Mouse (Mus musculus) heart, embryonic 12.5 days (tissue): ENCODE measurements around the gene Zbtb32. TPM values are rescaled to one million over a fixed set of nuclear protein-coding genes. Genes with fewer than 3 reads are reported as not detected.

Experiments used
- ATAC-seq: fragments of 200-750 bp; cut with Nextera tagmentation; 2 replicates; pipeline ENCODE4 v1.8.0; 2017; ENCODE audit warnings: moderate TSS enrichment, moderate library complexity; ENCODE audit not compliant: insufficient number of reproducible peaks, low FRiP score
- H3K27ac ChIP-seq: fragments of 300-500 bp; sonication (generic); 2 replicates; pipeline ENCODE4 v1.5.1; 2016; ENCODE audit warnings: mild to moderate bottlenecking, moderate library complexity; ENCODE audit not compliant: poor library complexity, severe bottlenecking
- H3K27me3 ChIP-seq: fragments of 300-500 bp; sonication (generic); replicated peaks from 2 replicates; pipeline ENCODE4 v1.6.1; 2016; ENCODE audit warnings: mild to moderate bottlenecking, moderate library complexity
- H3K36me3 ChIP-seq: fragments of 300-500 bp; sonication (generic); 2 replicates; pipeline ENCODE4 v1.6.1; 2016; ENCODE audit warnings: mild to moderate bottlenecking, moderate library complexity
- H3K4me1 ChIP-seq: fragments of 300-500 bp; sonication (generic); replicated peaks from 2 replicates; pipeline ENCODE4 v1.6.1; 2016; ENCODE audit warnings: mild to moderate bottlenecking
- H3K4me2 ChIP-seq: fragments of 300-500 bp; sonication (generic); 2 replicates; pipeline ENCODE4 v1.6.1; 2016; ENCODE audit warnings: mild to moderate bottlenecking, moderate library complexity
- H3K4me3 ChIP-seq: fragments of 300-500 bp; sonication (generic); 2 replicates; pipeline ENCODE4 v1.5.1; 2016; ENCODE audit warnings: mild to moderate bottlenecking
- H3K9ac ChIP-seq: fragments of 300-500 bp; sonication (generic); 2 replicates; pipeline ENCODE4 v1.6.1; 2016; ENCODE audit warnings: mild to moderate bottlenecking, moderate library complexity
- H3K9me3 ChIP-seq: fragments of 300-500 bp; sonication (generic); replicated peaks from 2 replicates; pipeline ENCODE4 v1.6.1; 2016; ENCODE audit warnings: mild to moderate bottlenecking, moderate library complexity
- WGBS: fragments of 180-500 bp; shearing (Covaris S2); methylation state at CpG from one replicate; pipeline ENCODE4 v1.1.7; 2016; 5-methylcytosine and 5-hydroxymethylcytosine counted together
- polyA plus RNA-seq: library from polyadenylated mRNA; unstranded; fragments of >200 nt; fragmentation: Nextera tagmentation; extraction: Ambion mirVana; gene quantifications from 2 replicates; pipeline ENCODE4 v1.2.1, GENCODE M21; 2016

Gene Zbtb32
- polyA plus RNA-seq, 1 experiment from 2014 or later = 0.09 TPM

GRCm38 (mm10) chr7:30564970-30565571 lies 33.6 kb downstream of the Zbtb32 start, which contains the start of gene Igflr1:
Igflr1 (plus strand) TSS chr7:30565427.
- ATAC-seq = no peak
- peaks cover 8% of the 10 kb centered on the region for H3K4me1 ChIP-seq
- no peak within 1 kb of the TSS for H3K4me2 ChIP-seq
- H3K27ac ChIP-seq = no peak within 1 kb of the TSS
- peaks cover 53% of the 10 kb centered on the region for H3K36me3 ChIP-seq
- no peaks in the 10 kb centered on the region for H3K27me3 ChIP-seq
- H3K9ac ChIP-seq = no peak within 1 kb of the TSS
- 91% methylated on average over 12 of the region's 12 CpGs for WGBS
- no peaks in the 10 kb centered on the region for H3K9me3 ChIP-seq
- peak within 1 kb of the TSS; percentile 68; the same call in 1 of the 2 replicates for H3K4me3 ChIP-seq

- Histone ChIP-seq H3K4me3 (peak overlapping the region; percentile 68), H3K36me3 (peaks cover 41% of the 10 kb centered on the region), H3K9ac (peak overlapping the region; percentile 77), H3K27me3 (no peaks in the 10 kb centered on the region), H3K9me3 (no peaks in the 10 kb centered on the region), H3K27ac (peak overlapping the region; percentile 94; the same call in 1 of the 2 replicates), H3K4me2 (peak overlapping the region; percentile 64), H3K4me1 (peaks cover 10% of the 10 kb centered on the region)
- no peak; the same call in 1 of the 2 replicates for ATAC-seq
- WGBS = 19% methylated on average over 6 of the region's 6 CpGs
Observed at GRCm38 (mm10) chr7:30563906-30564280, 34.8 kb downstream of the Zbtb32 start.

GRCm38 (mm10) chr7:30563117-30563905 lies 35.4 kb downstream of the Zbtb32 start, which contains the start of the genes U2af1l4, Gm49396 and Psenen:
U2af1l4 (plus strand) TSS chr7:30563301.
Gm49396 (plus strand) TSS chr7:30563344.
Psenen (minus strand) TSS chr7:30563627.
- peak within 1 kb of the TSS; percentile 94 for H3K27ac ChIP-seq
- peak within 1 kb of the TSS; percentile 77 for H3K9ac ChIP-seq
- under 1% methylated on average over 45 of the region's 45 CpGs for WGBS
- H3K4me2 ChIP-seq = peak within 1 kb of the TSS; percentile 84
- peak; percentile 89 for ATAC-seq
- peaks cover 35% of the 10 kb centered on the region for H3K36me3 ChIP-seq
- peaks cover 16% of the 10 kb centered on the region for H3K4me1 ChIP-seq
- H3K4me3 ChIP-seq = peak within 1 kb of the TSS; percentile 68
- H3K9me3 ChIP-seq = no peaks in the 10 kb centered on the region
- no peaks in the 10 kb centered on the region for H3K27me3 ChIP-seq

GRCm38 (mm10) chr7:30562526-30563116 lies 36.1 kb downstream of the Zbtb32 start:
- WGBS = 2% methylated on average over 27 of the region's 27 CpGs

GRCm38 (mm10) chr7:30560296-30560695 lies 38.4 kb downstream of the Zbtb32 start:
- Histone ChIP-seq H3K4me3 (no peak overlapping the region), H3K36me3 (peaks cover 34% of the 10 kb centered on the region), H3K27ac (no peak overlapping the region), H3K9me3 (no peaks in the 10 kb centered on the region), H3K9ac (no peak overlapping the region), H3K4me1 (peaks cover 20% of the 10 kb centered on the region), H3K27me3 (no peaks in the 10 kb centered on the region), H3K4me2 (0 out of 2 replicates have a peak overlapping the region, but pooled peaks have one; percentile 95)
- ATAC-seq = no peak
- WGBS = 76% methylated on average over 2 of the region's 2 CpGs

More at GRCm38 (mm10) chr7:30562526-30563116, 36.1 kb downstream of the Zbtb32 start:
- peak overlapping the region; percentile 94 for H3K27ac ChIP-seq
- no peaks in the 10 kb centered on the region for H3K9me3 ChIP-seq
- peak overlapping the region; percentile 68 for H3K4me3 ChIP-seq
- ATAC-seq = no peak
- H3K4me2 ChIP-seq = peak overlapping the region; percentile 84
- peaks cover 32% of the 10 kb centered on the region for H3K36me3 ChIP-seq
- H3K4me1 ChIP-seq = peaks cover 20% of the 10 kb centered on the region
- no peaks in the 10 kb centered on the region for H3K27me3 ChIP-seq
- peak overlapping the region; percentile 76 for H3K9ac ChIP-seq

- peak within 1 kb of the TSS; percentile 95 for H3K4me2 ChIP-seq
- H3K27me3 ChIP-seq = no peaks in the 10 kb centered on the region
- H3K9me3 ChIP-seq = no peaks in the 10 kb centered on the region
- WGBS = under 1% methylated on average over 20 of the region's 20 CpGs
- H3K4me3 ChIP-seq = peak within 1 kb of the TSS; percentile 67
- peaks cover 34% of the 10 kb centered on the region for H3K36me3 ChIP-seq
- peak within 1 kb of the TSS; percentile 58 for H3K27ac ChIP-seq
- H3K9ac ChIP-seq = peak within 1 kb of the TSS; percentile 87
- H3K4me1 ChIP-seq = peaks cover 20% of the 10 kb centered on the region
- ATAC-seq = peak; percentile 83
Observed at GRCm38 (mm10) chr7:30559443-30559954, 39.2 kb downstream of the Zbtb32 start, which contains the start of gene Lin37. Lin37 (minus strand) TSS chr7:30559838.

- Histone ChIP-seq H3K9me3 (no peaks in the 10 kb centered on the region), H3K4me2 (peak overlapping the region; percentile 95), H3K27ac (peak overlapping the region; percentile 45), H3K27me3 (no peaks in the 10 kb centered on the region), H3K4me3 (peak overlapping the region; percentile 67), H3K36me3 (peaks cover 37% of the 10 kb centered on the region), H3K9ac (peak overlapping the region; percentile 87), H3K4me1 (peaks cover 18% of the 10 kb centered on the region)
- ATAC-seq = 0 out of 2 replicates have a peak, but pooled peaks have one; percentile 10
- WGBS = 13% methylated on average over 12 of the region's 12 CpGs
Observed at GRCm38 (mm10) chr7:30558656-30559442, 39.9 kb downstream of the Zbtb32 start.

- Histone ChIP-seq H3K4me2 (peak overlapping the region; percentile 95), H3K27ac (no peak overlapping the region), H3K4me1 (peaks cover 26% of the 10 kb centered on the region), H3K9me3 (no peaks in the 10 kb centered on the region), H3K27me3 (no peaks in the 10 kb centered on the region), H3K4me3 (peak overlapping the region; percentile 67), H3K9ac (0 out of 2 replicates have a peak overlapping the region, but pooled peaks have one; percentile 87), H3K36me3 (peaks cover 37% of the 10 kb centered on the region)
- ATAC-seq = no peak
- 87% methylated on average over 13 of the region's 13 CpGs for WGBS
Observed at GRCm38 (mm10) chr7:30557901-30558514, 40.7 kb downstream of the Zbtb32 start.

GRCm38 (mm10) chr7:30556894-30557536 lies 41.7 kb downstream of the Zbtb32 start:
- no peak overlapping the region for H3K4me3 ChIP-seq
- H3K9me3 ChIP-seq = no peaks in the 10 kb centered on the region
- no peak overlapping the region for H3K9ac ChIP-seq
- no peak overlapping the region for H3K27ac ChIP-seq
- no peak overlapping the region for H3K4me2 ChIP-seq
- WGBS = 92% methylated on average over 18 of the region's 18 CpGs
- H3K4me1 ChIP-seq = peaks cover 26% of the 10 kb centered on the region
- ATAC-seq = no peak
- H3K36me3 ChIP-seq = peaks cover 37% of the 10 kb centered on the region
- no peaks in the 10 kb centered on the region for H3K27me3 ChIP-seq
